Mouse (Mus musculus) liver, embryonic 14.5 days (tissue): ENCODE measurements around the gene Asgr1.

Experiments
- CTCF ChIP-seq: IDR thresholded peaks from 2 replicates; pipeline ENCODE4 v1.5.1; 2016; ENCODE audit warnings: antibody characterized with exemption, low read depth, control low read depth
- EP300 ChIP-seq: IDR thresholded peaks from 2 replicates; pipeline ENCODE4 v1.6.1; 2016; ENCODE audit warnings: antibody characterized with exemption, low read depth

GRCm38 (mm10) chr11:70016669-70017068, 37.2 kb upstream of the Asgr1 start, which contains the start of gene Dlg4:
- TF ChIP-seq CTCF = no peak
- TF ChIP-seq EP300 = no peak
